Mouse (Mus musculus) erythroblast, embryonic 14.5 days (primary cell): ENCODE measurements around the gene Rtp4.

Experiments
- GATA1 ChIP-seq: IDR thresholded peaks from 2 replicates; pipeline ENCODE4 v1.6.1; 2012; ENCODE audit warnings: low read length, inconsistent platforms, mixed read lengths
- TAL1 ChIP-seq: IDR thresholded peaks from 3 replicates; pipeline ENCODE4 v1.6.1; 2012; ENCODE audit warnings: low read length, inconsistent platforms, mixed read lengths

GRCm38 (mm10) chr16:23505904-23506687 is 14.0 kb upstream of the Rtp4 start:
- no peak for TF ChIP-seq GATA1
- no peak for TF ChIP-seq TAL1
